Mouse (Mus musculus) neural tube, embryonic 15.5 days (tissue): ENCODE results near the gene Lmntd2. TPM values are rescaled to one million over a fixed set of nuclear protein-coding genes. Genes with fewer than 3 reads are reported as not detected.

Experiments
- ATAC-seq: fragments of 200-750 bp; cut with Nextera tagmentation; 2 replicates; pipeline ENCODE4 v1.8.0; 2017; ENCODE audit warnings: mild to moderate bottlenecking, moderate TSS enrichment, moderate library complexity; ENCODE audit not compliant: low FRiP score
- H3K27ac ChIP-seq: fragments of 300-500 bp; sonication (generic); replicated peaks from 2 replicates; pipeline ENCODE4 v1.5.1; 2015; ENCODE audit warnings: mild to moderate bottlenecking, inconsistent platforms
- H3K27me3 ChIP-seq: fragments of 300-500 bp; sonication (generic); replicated peaks from 2 replicates; pipeline ENCODE4 v1.6.1; 2015; ENCODE audit warnings: inconsistent platforms
- H3K36me3 ChIP-seq: fragments of 300-500 bp; sonication (generic); 2 replicates; pipeline ENCODE4 v1.6.1; 2015; ENCODE audit warnings: inconsistent platforms
- H3K4me1 ChIP-seq: fragments of 300-500 bp; sonication (generic); 2 replicates; pipeline ENCODE4 v1.6.1; 2015; ENCODE audit warnings: inconsistent platforms
- H3K4me2 ChIP-seq: fragments of 300-500 bp; sonication (generic); 2 replicates; pipeline ENCODE4 v1.6.1; 2015; ENCODE audit warnings: inconsistent platforms, mild to moderate bottlenecking, moderate library complexity
- H3K4me3 ChIP-seq: fragments of 300-500 bp; sonication (generic); replicated peaks from 2 replicates; pipeline ENCODE4 v1.5.1; 2015; ENCODE audit warnings: mild to moderate bottlenecking, inconsistent platforms
- H3K9ac ChIP-seq: fragments of 300-500 bp; sonication (generic); replicated peaks from 2 replicates; pipeline ENCODE4 v1.6.1; 2015; ENCODE audit warnings: mild to moderate bottlenecking, inconsistent platforms
- H3K9me3 ChIP-seq: fragments of 300-500 bp; sonication (generic); replicated peaks from 2 replicates; pipeline ENCODE4 v1.6.1; 2016; ENCODE audit warnings: inconsistent platforms
- WGBS: fragments of 180-500 bp; shearing (Covaris S2); methylation state at CpG from one replicate; pipeline ENCODE4 v1.1.7; 2015; ENCODE audit warnings: mixed read lengths; 5-methylcytosine and 5-hydroxymethylcytosine counted together
- polyA plus RNA-seq: library from polyadenylated mRNA; unstranded; fragments of >200 nt; fragmentation: Nextera tagmentation; extraction: Ambion mirVana; gene quantifications from 2 replicates; pipeline ENCODE4 v1.2.1, GENCODE M21; 2015

The Lmntd2 gene
- polyA plus RNA-seq, 1 experiment from 2014 or later: 0.35 TPM

- Histone ChIP-seq H3K4me3 (peak within 1 kb of the TSS; percentile 68), H3K4me2 (peak within 1 kb of the TSS; percentile 96), H3K9ac (peak within 1 kb of the TSS; percentile 54), H3K9me3 (no peaks in the 10 kb centered on the region), H3K27me3 (no peaks in the 10 kb centered on the region), H3K27ac (peak within 1 kb of the TSS; percentile 77), H3K4me1 (peaks cover 24% of the 10 kb centered on the region), H3K36me3 (0 out of 2 replicates have a peak, but pooled peaks cover 4% of the 10 kb centered on the region)
- peak; percentile 96 for ATAC-seq
- under 1% methylated on average over 41 of the region's 41 CpGs for WGBS
Observed at GRCm38 (mm10) chr7:141215101-141215879, 1.4 kb upstream of the Lmntd2 start, which contains the start of gene Rassf7. TSS of gene Rassf7 (plus strand) at chr7:141215860.

- H3K27ac ChIP-seq: no peak overlapping the region
- H3K9ac ChIP-seq: no peak overlapping the region
- no peak overlapping the region for H3K4me3 ChIP-seq
- peaks cover 24% of the 10 kb centered on the region for H3K4me1 ChIP-seq
- H3K4me2 ChIP-seq: no peak overlapping the region
- H3K36me3 ChIP-seq: 0 out of 2 replicates have a peak, but pooled peaks cover 4% of the 10 kb centered on the region
- no peak for ATAC-seq
- 83% methylated on average over 3 of the region's 3 CpGs for WGBS
- H3K27me3 ChIP-seq: no peaks in the 10 kb centered on the region
- H3K9me3 ChIP-seq: no peaks in the 10 kb centered on the region
Observed at GRCm38 (mm10) chr7:141214310-141214709, 430 bp upstream of the Lmntd2 start.

DNA sequence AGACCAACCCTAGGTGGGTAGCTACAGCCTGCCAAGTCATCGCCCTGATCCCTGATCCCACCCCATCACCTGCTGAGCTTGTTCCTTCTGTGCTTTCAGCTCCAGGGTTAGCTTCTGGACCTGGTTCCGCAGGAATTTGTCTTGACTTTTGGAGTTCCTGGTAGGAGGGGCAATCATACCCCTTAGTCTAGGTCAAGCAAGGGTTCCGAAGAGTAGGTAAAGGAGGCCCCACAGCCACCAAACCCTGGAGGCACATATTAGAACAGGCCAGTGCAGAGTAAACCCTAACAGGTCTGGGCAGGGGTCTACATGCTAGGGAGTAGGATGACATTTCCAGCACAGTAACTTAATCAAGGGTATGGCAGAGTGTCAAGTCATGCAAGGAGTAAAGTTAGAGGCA is 747 bp downstream of the Lmntd2 start:
- H3K9me3 ChIP-seq: no peaks in the 10 kb centered on the region
- H3K27me3 ChIP-seq: no peaks in the 10 kb centered on the region
- no peak for ATAC-seq
- H3K4me1 ChIP-seq: peaks cover 24% of the 10 kb centered on the region
- no peak overlapping the region for H3K4me3 ChIP-seq
- H3K4me2 ChIP-seq: no peak overlapping the region
- H3K27ac ChIP-seq: no peak overlapping the region
- no peak overlapping the region for H3K9ac ChIP-seq
- 0 out of 2 replicates have a peak, but pooled peaks cover under 1% of the 10 kb centered on the region for H3K36me3 ChIP-seq
- WGBS: 93% methylated on average over 3 of the region's 3 CpGs

DNA sequence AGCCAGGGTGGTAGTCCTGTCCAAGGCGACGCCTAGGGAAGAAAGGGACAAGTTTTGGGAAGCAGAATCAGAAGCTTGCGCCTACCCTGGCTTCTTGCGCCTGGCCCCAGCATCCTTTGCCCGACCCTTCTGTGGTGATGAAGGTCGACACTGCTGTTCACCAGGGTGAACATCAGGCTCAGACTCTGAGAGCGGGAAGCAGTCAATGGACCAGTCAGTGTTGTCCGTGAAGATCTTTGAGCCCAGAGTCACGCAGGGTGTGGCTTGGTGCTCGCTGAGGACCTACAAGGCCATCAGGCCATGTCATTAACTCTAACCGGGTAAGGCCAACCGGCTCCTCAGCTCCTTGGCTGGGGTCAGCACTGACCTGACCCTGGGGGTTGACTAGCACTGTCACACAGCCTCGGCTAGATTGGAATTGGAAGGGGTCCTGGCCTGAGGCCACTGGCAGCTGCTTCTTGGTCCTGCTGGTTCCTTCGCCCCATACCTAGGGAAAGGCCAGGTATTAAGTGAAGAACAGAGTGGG is 3.2 kb downstream of the Lmntd2 start:
- Histone ChIP-seq H3K4me1 (peaks cover 7% of the 10 kb centered on the region), H3K9me3 (no peaks in the 10 kb centered on the region), H3K4me2 (no peak overlapping the region), H3K9ac (no peak overlapping the region), H3K4me3 (no peak overlapping the region), H3K36me3 (no peaks in the 10 kb centered on the region), H3K27me3 (no peaks in the 10 kb centered on the region), H3K27ac (no peak overlapping the region)
- ATAC-seq: no peak
- WGBS: 91% methylated on average over 14 of the region's 14 CpGs

DNA sequence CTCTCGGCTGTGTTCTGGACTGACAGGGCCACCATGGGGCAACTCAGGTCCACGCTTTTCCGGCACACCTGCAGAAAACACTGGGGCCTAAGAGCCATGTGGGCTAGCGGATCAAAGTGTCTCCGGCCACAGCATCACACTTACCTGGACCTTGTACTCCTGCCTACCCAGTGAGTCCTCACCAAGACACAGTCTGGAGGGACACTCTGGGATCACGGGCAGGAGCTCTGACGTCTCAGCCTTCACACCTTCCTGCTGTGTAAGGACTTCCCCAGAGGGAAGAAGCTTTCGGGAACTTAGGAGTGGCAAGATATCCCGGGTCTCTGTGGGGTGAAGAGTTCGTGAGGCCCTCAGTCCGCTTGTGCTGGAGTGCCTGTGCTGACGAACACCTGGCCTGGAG is 3.7 kb downstream of the Lmntd2 start:
- Histone ChIP-seq H3K9ac (no peak overlapping the region), H3K36me3 (no peaks in the 10 kb centered on the region), H3K27me3 (no peaks in the 10 kb centered on the region), H3K4me3 (no peak overlapping the region), H3K27ac (no peak overlapping the region), H3K9me3 (no peaks in the 10 kb centered on the region), H3K4me2 (no peak overlapping the region), H3K4me1 (peaks cover 4% of the 10 kb centered on the region)
- WGBS: 87% methylated on average over 12 of the region's 12 CpGs
- ATAC-seq: no peak

GRCm38 (mm10) chr7:141209526-141209925 is 4.4 kb downstream of the Lmntd2 start:
- Histone ChIP-seq H3K27ac (no peak overlapping the region), H3K36me3 (no peaks in the 10 kb centered on the region), H3K4me1 (no peaks in the 10 kb centered on the region), H3K9me3 (no peaks in the 10 kb centered on the region), H3K27me3 (no peaks in the 10 kb centered on the region), H3K9ac (no peak overlapping the region), H3K4me2 (no peak overlapping the region), H3K4me3 (no peak overlapping the region)
- no peak for ATAC-seq
- WGBS: 68% methylated on average over 3 of the region's 3 CpGs

DNA sequence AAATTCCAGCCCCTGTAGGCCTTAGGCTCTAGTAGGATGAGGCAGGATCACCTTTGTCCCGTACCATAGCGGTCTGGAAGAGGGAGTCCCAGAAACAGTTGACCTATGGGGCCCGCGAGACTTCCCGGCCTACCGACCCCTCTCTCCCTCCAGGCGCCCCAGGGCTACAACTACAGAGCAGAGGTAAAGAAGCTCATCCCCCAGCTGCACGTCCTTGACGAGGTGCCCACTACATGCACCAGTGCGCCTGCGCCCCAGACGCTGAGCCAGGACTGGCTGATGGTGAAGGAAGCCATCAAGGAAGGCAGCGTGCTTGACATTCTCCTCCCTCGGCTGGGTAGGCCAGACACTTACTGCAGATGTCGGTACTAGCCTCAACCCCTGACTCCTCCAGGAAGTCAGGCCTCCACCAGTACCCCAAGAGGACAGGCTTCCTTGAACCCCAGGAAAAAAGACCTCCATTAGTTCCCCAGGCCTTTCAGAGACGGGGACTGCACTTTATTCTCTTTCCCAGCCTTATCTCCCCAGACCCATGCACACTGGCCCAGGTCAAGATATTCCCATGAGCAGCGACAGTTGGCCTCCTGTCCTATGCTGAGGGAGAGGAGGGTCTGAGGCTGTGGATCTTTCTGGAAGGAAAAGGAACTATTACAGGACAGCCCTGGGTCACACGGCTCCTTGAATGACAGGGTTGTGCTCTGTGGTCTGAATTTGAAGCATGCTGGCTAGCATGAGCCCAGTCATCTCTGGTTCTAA is 7.5 kb downstream of the Lmntd2 start:
- Histone ChIP-seq H3K27ac (no peak overlapping the region), H3K9me3 (no peaks in the 10 kb centered on the region), H3K27me3 (no peaks in the 10 kb centered on the region), H3K4me3 (no peak overlapping the region), H3K9ac (no peak overlapping the region), H3K4me2 (no peak overlapping the region), H3K4me1 (no peaks in the 10 kb centered on the region), H3K36me3 (no peaks in the 10 kb centered on the region)
- WGBS: 94% methylated on average over 18 of the region's 18 CpGs
- no peak for ATAC-seq

DNA sequence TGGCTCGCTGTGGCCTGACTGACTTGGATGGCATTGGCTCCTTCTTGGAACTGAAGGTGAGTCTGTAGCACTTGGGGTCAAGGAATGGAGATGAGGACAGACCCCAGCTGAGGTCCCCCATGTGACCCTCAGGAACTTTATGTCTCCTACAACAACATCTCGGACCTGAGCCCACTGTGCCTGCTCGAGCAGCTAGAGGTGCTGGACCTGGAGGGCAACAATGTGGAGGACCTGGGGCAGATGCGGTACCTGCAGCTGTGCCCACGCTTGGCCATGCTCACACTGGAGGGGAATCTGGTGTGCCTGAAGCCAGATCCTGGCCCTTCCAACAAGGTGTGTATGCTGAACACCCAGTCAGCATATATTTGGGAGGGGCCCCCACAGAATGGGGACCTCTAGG is 8.4 kb downstream of the Lmntd2 start:
- ATAC-seq: no peak
- H3K9me3 ChIP-seq: no peaks in the 10 kb centered on the region
- H3K27ac ChIP-seq: no peak overlapping the region
- 88% methylated on average over 5 of the region's 5 CpGs for WGBS
- H3K36me3 ChIP-seq: no peaks in the 10 kb centered on the region
- no peak overlapping the region for H3K4me2 ChIP-seq
- H3K27me3 ChIP-seq: no peaks in the 10 kb centered on the region
- H3K9ac ChIP-seq: no peak overlapping the region
- H3K4me3 ChIP-seq: no peak overlapping the region
- no peaks in the 10 kb centered on the region for H3K4me1 ChIP-seq

- Histone ChIP-seq H3K36me3 (no peaks in the 10 kb centered on the region), H3K27ac (no peak overlapping the region), H3K27me3 (no peaks in the 10 kb centered on the region), H3K4me3 (no peak overlapping the region), H3K4me2 (no peak overlapping the region), H3K9me3 (no peaks in the 10 kb centered on the region), H3K9ac (no peak overlapping the region), H3K4me1 (no peaks in the 10 kb centered on the region)
- 90% methylated on average over 3 of the region's 3 CpGs for WGBS
- ATAC-seq: no peak
Observed at GRCm38 (mm10) chr7:141204546-141204945, 9.3 kb downstream of the Lmntd2 start.

DNA sequence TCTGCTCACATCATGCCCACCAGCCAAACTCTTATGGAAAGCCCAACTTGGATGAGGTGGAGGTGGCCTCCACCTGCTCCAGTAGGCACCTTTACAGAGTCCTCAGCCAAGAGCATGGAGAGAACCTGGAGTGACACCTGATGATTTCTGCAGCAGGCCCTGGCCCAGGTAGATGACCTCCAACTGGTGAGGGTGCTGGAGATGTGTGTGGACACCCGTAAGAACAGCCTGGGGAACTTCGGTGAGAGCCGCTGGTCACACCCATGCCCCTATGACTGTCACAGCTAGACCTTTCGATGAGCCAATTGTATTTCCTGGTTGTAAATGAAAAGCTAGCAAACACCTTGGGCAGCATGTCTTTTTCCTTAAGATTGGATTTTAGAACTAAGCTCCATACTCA is 15.8 kb downstream of the Lmntd2 start:
- 96% methylated on average over 4 of the region's 4 CpGs for WGBS
- Histone ChIP-seq H3K36me3 (no peaks in the 10 kb centered on the region), H3K4me1 (peaks cover 18% of the 10 kb centered on the region), H3K27ac (no peak overlapping the region), H3K9me3 (no peaks in the 10 kb centered on the region), H3K4me3 (no peak overlapping the region), H3K27me3 (no peaks in the 10 kb centered on the region), H3K9ac (no peak overlapping the region), H3K4me2 (no peak overlapping the region)
- no peak for ATAC-seq

- ATAC-seq: no peak
- Histone ChIP-seq H3K9ac (no peak overlapping the region), H3K36me3 (peaks cover 5% of the 10 kb centered on the region; the same call in 1 of the 2 replicates), H3K4me1 (peaks cover 32% of the 10 kb centered on the region), H3K9me3 (no peaks in the 10 kb centered on the region), H3K4me2 (no peak overlapping the region), H3K4me3 (no peak overlapping the region), H3K27me3 (no peaks in the 10 kb centered on the region), H3K27ac (no peak overlapping the region)
- WGBS: 95% methylated on average over 8 of the region's 8 CpGs
Observed at GRCm38 (mm10) chr7:141196619-141197282, 17.1 kb downstream of the Lmntd2 start.
